Mouse (Mus musculus): ENCODE data around the gene Angptl4. TPM values are rescaled to one million over a fixed set of nuclear protein-coding genes. Genes with fewer than 3 reads are reported as not detected.

The Angptl4 gene
- polyA plus RNA-seq, 1 experiment from 2014 or later = 29.3 TPM

- peaks cover 8% of the 10 kb centered on the region for H3K4me1 ChIP-seq (ENCODE audit: control insufficient read depth, low read depth, low read length)
- ATAC-seq (ENCODE audit: low read depth) = peak; percentile 96
- no peak within 1 kb of the TSS for H3K27ac ChIP-seq (ENCODE audit: low read length)
- peak within 1 kb of the TSS; percentile 56 for H3K4me3 ChIP-seq (ENCODE audit: low read depth, low read length)
- H3K4me2 ChIP-seq (ENCODE audit: low read depth, low read length) = peak within 1 kb of the TSS; percentile 82
- WGBS (ENCODE audit: insufficient replicate concordance) = 1% methylated on average over 36 of the region's 36 CpGs
- H3K9ac ChIP-seq (ENCODE audit: low read depth, low read length) = peak within 1 kb of the TSS; percentile 58
- H3K27me3 ChIP-seq (ENCODE audit: control insufficient read depth, insufficient read depth, low read depth, low read length) = peaks cover 10% of the 10 kb centered on the region
- H3K36me3 ChIP-seq (ENCODE audit: control insufficient read depth, insufficient read depth) = no peaks in the 10 kb centered on the region
- H3K9me3 ChIP-seq (replicated peaks; ENCODE audit: control insufficient read depth, low read length) = no peaks in the 10 kb centered on the region
These were observed 28.9 kb upstream of the Angptl4 start, which contains the start of gene Kank3 for GRCm38 (mm10) chr17:33810334-33811141. Gene Kank3, plus strand, starts transcription at chr17:33810519.

DNA sequence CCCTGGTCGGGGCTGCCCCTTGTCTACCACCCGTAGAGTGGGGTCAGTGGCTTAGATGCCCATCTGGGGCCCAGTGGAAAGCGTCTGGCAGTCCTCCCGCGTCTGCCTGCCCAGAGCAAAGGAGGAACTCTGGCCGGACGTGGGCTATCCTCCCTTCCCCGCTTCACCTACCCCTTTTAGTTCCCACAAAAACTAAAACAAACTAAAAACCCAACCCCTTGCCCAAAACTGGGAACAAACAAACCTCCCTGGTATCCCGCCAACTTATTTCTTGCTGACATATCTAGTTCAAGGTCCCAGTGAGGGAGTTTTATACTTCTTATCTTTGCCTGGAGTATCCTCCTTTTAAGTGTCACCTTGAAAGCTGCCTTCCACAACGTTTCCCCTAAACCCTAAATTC, 26.6 kb upstream of the Angptl4 start:
- no peak overlapping the region for H3K9ac ChIP-seq (ENCODE audit: low read depth, low read length)
- 16% methylated on average over 10 of the region's 10 CpGs for WGBS (ENCODE audit: insufficient replicate concordance)
- H3K4me2 ChIP-seq (ENCODE audit: low read depth, low read length) = no peak overlapping the region
- H3K9me3 ChIP-seq (replicated peaks; ENCODE audit: control insufficient read depth, low read length) = no peaks in the 10 kb centered on the region
- ATAC-seq (ENCODE audit: low read depth) = no peak
- H3K27ac ChIP-seq (ENCODE audit: low read length) = no peak overlapping the region
- H3K4me1 ChIP-seq (ENCODE audit: control insufficient read depth, low read depth, low read length) = peaks cover 11% of the 10 kb centered on the region
- peaks cover 10% of the 10 kb centered on the region for H3K27me3 ChIP-seq (ENCODE audit: control insufficient read depth, insufficient read depth, low read depth, low read length)
- H3K36me3 ChIP-seq (ENCODE audit: control insufficient read depth, insufficient read depth) = no peaks in the 10 kb centered on the region
- no peak overlapping the region for H3K4me3 ChIP-seq (ENCODE audit: low read depth, low read length)

GRCm38 (mm10) chr17:33807181-33807888, 25.7 kb upstream of the Angptl4 start:
- Histone ChIP-seq H3K27me3 (ENCODE audit: control insufficient read depth, insufficient read depth, low read depth, low read length) (peaks cover 10% of the 10 kb centered on the region), H3K4me3 (ENCODE audit: low read depth, low read length) (no peak overlapping the region), H3K9ac (ENCODE audit: low read depth, low read length) (no peak overlapping the region), H3K4me2 (ENCODE audit: low read depth, low read length) (no peak overlapping the region), H3K27ac (ENCODE audit: low read length) (0 out of 2 replicates have a peak overlapping the region, but pooled peaks have one; percentile 30), H3K4me1 (ENCODE audit: control insufficient read depth, low read depth, low read length) (peaks cover 11% of the 10 kb centered on the region), H3K9me3 (replicated peaks; ENCODE audit: control insufficient read depth, low read length) (no peaks in the 10 kb centered on the region), H3K36me3 (ENCODE audit: control insufficient read depth, insufficient read depth) (no peaks in the 10 kb centered on the region)
- 45% methylated on average over 9 of the region's 9 CpGs for WGBS (ENCODE audit: insufficient replicate concordance)
- ATAC-seq (ENCODE audit: low read depth) = no peak

DNA sequence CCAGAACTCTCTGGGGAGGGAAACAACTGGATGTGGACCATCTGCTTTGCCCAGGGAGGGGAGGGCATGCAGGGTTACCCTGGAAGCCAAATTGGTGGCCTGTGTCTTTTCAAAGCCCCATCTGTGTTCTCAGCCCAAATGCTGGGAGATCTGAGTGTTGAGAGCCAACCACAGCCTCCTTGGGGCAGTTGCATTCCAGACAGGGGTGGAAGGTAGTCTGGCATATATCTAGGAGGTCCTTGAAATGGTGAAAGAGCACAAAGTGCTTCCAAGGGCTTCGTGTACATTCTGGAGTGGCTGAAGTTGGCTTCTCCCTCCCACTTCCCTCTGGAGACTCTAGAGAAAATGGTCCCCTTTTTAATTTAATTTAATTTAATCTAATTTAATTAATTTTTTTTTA, 23.1 kb upstream of the Angptl4 start:
- Histone ChIP-seq H3K4me2 (ENCODE audit: low read depth, low read length) (no peak overlapping the region), H3K27ac (ENCODE audit: low read length) (no peak overlapping the region), H3K9ac (ENCODE audit: low read depth, low read length) (no peak overlapping the region), H3K27me3 (ENCODE audit: control insufficient read depth, insufficient read depth, low read depth, low read length) (no peaks in the 10 kb centered on the region), H3K36me3 (ENCODE audit: control insufficient read depth, insufficient read depth) (no peaks in the 10 kb centered on the region), H3K9me3 (replicated peaks; ENCODE audit: control insufficient read depth, low read length) (no peaks in the 10 kb centered on the region), H3K4me3 (ENCODE audit: low read depth, low read length) (no peak overlapping the region), H3K4me1 (ENCODE audit: control insufficient read depth, low read depth, low read length) (peaks cover 5% of the 10 kb centered on the region; the same call in 1 of the 2 replicates)
- WGBS (ENCODE audit: insufficient replicate concordance) = 57% methylated on average over 1 of the region's 1 CpGs
- no peak for ATAC-seq (ENCODE audit: low read depth)

DNA sequence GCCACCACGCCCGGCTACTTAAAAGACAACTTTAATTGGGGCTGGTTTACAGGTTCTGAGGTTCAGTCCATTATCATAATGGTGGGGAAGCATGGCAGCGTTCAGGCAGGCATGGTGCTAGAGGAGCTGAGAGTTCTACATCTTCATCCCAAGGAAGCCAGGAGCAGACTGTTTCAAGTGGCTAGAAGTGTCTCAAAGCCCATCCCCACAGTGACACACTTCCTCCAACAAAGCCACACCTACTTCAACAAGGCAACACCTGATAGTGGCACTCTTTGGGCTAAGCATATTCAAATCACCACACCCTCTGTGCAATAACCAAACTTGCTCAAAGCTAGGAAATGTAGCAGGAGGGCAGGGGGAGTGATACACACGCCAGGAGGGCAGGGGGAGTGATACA, 22.6 kb upstream of the Angptl4 start:
- no peaks in the 10 kb centered on the region for H3K36me3 ChIP-seq (ENCODE audit: control insufficient read depth, insufficient read depth)
- no peak overlapping the region for H3K4me2 ChIP-seq (ENCODE audit: low read depth, low read length)
- no peak overlapping the region for H3K9ac ChIP-seq (ENCODE audit: low read depth, low read length)
- peaks cover 5% of the 10 kb centered on the region; the same call in 1 of the 2 replicates for H3K4me1 ChIP-seq (ENCODE audit: control insufficient read depth, low read depth, low read length)
- ATAC-seq (ENCODE audit: low read depth) = no peak
- 50% methylated on average over 4 of the region's 4 CpGs for WGBS (ENCODE audit: insufficient replicate concordance)
- H3K27ac ChIP-seq (ENCODE audit: low read length) = no peak overlapping the region
- H3K4me3 ChIP-seq (ENCODE audit: low read depth, low read length) = no peak overlapping the region
- no peaks in the 10 kb centered on the region for H3K9me3 ChIP-seq (replicated peaks; ENCODE audit: control insufficient read depth, low read length)
- H3K27me3 ChIP-seq (ENCODE audit: control insufficient read depth, insufficient read depth, low read depth, low read length) = no peaks in the 10 kb centered on the region

DNA sequence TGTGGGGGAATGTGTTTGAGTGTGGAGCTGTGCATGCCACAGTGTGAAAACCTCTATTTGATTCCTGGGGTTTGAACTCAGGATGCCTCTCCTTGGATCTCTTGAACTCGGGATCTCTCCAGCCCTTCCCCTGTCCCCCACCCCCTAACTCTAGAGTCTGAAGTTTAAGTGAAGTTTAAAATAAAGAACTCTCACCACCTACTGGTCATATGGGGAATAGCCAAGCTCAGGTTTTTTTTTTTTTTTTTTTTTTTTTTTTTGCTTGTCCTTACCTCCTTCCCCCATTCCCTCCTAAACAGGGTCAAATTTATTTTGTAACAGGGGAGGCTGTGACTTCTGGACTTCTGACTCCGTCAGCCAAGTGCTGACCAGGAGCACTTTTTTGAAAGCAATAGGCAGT, 20.6 kb upstream of the Angptl4 start:
- no peak for ATAC-seq (ENCODE audit: low read depth)
- 1% methylated on average over 2 of the region's 2 CpGs for WGBS (ENCODE audit: insufficient replicate concordance)
- no peaks in the 10 kb centered on the region for H3K36me3 ChIP-seq (ENCODE audit: control insufficient read depth, insufficient read depth)
- H3K9ac ChIP-seq (ENCODE audit: low read depth, low read length) = no peak overlapping the region
- no peaks in the 10 kb centered on the region for H3K9me3 ChIP-seq (replicated peaks; ENCODE audit: control insufficient read depth, low read length)
- no peaks in the 10 kb centered on the region for H3K27me3 ChIP-seq (ENCODE audit: control insufficient read depth, insufficient read depth, low read depth, low read length)
- no peak overlapping the region for H3K4me3 ChIP-seq (ENCODE audit: low read depth, low read length)
- H3K27ac ChIP-seq (ENCODE audit: low read length) = no peak overlapping the region
- H3K4me2 ChIP-seq (ENCODE audit: low read depth, low read length) = no peak overlapping the region
- H3K4me1 ChIP-seq (ENCODE audit: control insufficient read depth, low read depth, low read length) = peaks cover 5% of the 10 kb centered on the region; the same call in 1 of the 2 replicates

- H3K27me3 ChIP-seq (ENCODE audit: control insufficient read depth, insufficient read depth, low read depth, low read length) = no peaks in the 10 kb centered on the region
- H3K36me3 ChIP-seq (ENCODE audit: control insufficient read depth, insufficient read depth) = no peaks in the 10 kb centered on the region
- 20% methylated on average over 1 of the region's 1 CpGs for WGBS (ENCODE audit: insufficient replicate concordance)
- no peaks in the 10 kb centered on the region for H3K9me3 ChIP-seq (replicated peaks; ENCODE audit: control insufficient read depth, low read length)
- H3K4me1 ChIP-seq (ENCODE audit: control insufficient read depth, low read depth, low read length) = peaks cover 3% of the 10 kb centered on the region; the same call in 1 of the 2 replicates
- H3K4me3 ChIP-seq (ENCODE audit: low read depth, low read length) = no peak overlapping the region
- no peak overlapping the region for H3K4me2 ChIP-seq (ENCODE audit: low read depth, low read length)
- no peak overlapping the region for H3K9ac ChIP-seq (ENCODE audit: low read depth, low read length)
- H3K27ac ChIP-seq (ENCODE audit: low read length) = no peak overlapping the region
- ATAC-seq (ENCODE audit: low read depth) = no peak
These were observed 17.6 kb upstream of the Angptl4 start for GRCm38 (mm10) chr17:33799277-33799676.

DNA sequence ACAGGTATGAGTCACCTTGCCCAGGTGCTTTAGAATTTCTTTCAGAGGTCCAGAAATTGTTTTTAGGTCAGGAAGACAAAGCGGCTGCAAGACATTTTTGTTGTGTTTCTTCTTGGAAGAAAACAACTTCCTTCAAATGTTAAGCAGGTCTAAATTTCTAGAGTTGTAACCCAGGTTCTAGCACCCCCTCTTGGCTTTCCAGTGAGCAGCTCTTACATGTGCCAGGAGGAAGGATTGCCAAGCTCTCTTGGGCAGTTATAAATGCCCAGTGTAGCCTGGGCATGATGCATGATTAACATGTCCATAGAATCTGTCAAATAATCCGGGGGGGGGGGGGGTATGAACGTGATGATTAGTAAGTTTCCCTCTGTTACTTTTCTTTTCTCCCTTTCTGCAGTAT, 16.7 kb upstream of the Angptl4 start:
- H3K4me1 ChIP-seq (ENCODE audit: control insufficient read depth, low read depth, low read length) = peaks cover 2% of the 10 kb centered on the region; the same call in 1 of the 2 replicates
- no peaks in the 10 kb centered on the region for H3K36me3 ChIP-seq (ENCODE audit: control insufficient read depth, insufficient read depth)
- no peak for ATAC-seq (ENCODE audit: low read depth)
- no peaks in the 10 kb centered on the region for H3K27me3 ChIP-seq (ENCODE audit: control insufficient read depth, insufficient read depth, low read depth, low read length)
- no peaks in the 10 kb centered on the region for H3K9me3 ChIP-seq (replicated peaks; ENCODE audit: control insufficient read depth, low read length)
- no peak overlapping the region for H3K27ac ChIP-seq (ENCODE audit: low read length)
- no peak overlapping the region for H3K9ac ChIP-seq (ENCODE audit: low read depth, low read length)
- WGBS (ENCODE audit: insufficient replicate concordance) = 37% methylated on average over 3 of the region's 3 CpGs
- no peak overlapping the region for H3K4me3 ChIP-seq (ENCODE audit: low read depth, low read length)
- H3K4me2 ChIP-seq (ENCODE audit: low read depth, low read length) = no peak overlapping the region

DNA sequence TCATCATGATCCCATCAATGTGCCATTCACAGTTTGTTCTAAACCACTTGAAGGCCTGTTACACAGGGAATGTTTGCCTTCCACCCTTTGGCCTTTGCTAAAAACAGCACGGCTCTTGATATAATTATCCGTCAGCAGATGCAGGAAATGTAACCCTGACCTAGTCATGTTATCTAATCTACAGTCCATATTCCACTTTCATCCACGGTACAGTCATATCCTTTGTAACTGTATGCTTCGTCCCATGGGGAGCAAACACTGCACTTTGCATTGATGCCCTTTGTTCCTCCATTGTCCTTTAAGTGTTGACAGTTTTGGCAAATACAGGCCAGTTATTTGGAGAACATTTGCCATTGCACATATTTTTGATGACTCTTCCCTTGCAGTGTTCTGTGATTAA, 7.1 kb upstream of the Angptl4 start:
- 19% methylated on average over 4 of the region's 4 CpGs for WGBS (ENCODE audit: insufficient replicate concordance)
- H3K9me3 ChIP-seq (replicated peaks; ENCODE audit: control insufficient read depth, low read length) = no peaks in the 10 kb centered on the region
- H3K27me3 ChIP-seq (ENCODE audit: control insufficient read depth, insufficient read depth, low read depth, low read length) = no peaks in the 10 kb centered on the region; the same call in 1 of the 2 replicates
- H3K4me1 ChIP-seq (ENCODE audit: control insufficient read depth, low read depth, low read length) = no peaks in the 10 kb centered on the region; the same call in 1 of the 2 replicates
- peak; percentile 69 for ATAC-seq (ENCODE audit: low read depth)
- no peak overlapping the region for H3K9ac ChIP-seq (ENCODE audit: low read depth, low read length)
- H3K4me3 ChIP-seq (ENCODE audit: low read depth, low read length) = no peak overlapping the region
- H3K4me2 ChIP-seq (ENCODE audit: low read depth, low read length) = no peak overlapping the region
- H3K36me3 ChIP-seq (ENCODE audit: control insufficient read depth, insufficient read depth) = no peaks in the 10 kb centered on the region
- no peak overlapping the region for H3K27ac ChIP-seq (ENCODE audit: low read length)

All from liver, embryonic 16.5 days (tissue).